Mouse (Mus musculus): Measurements from ENCODE around the gene Myo3b.

The Myo3b gene

GRCm38 (mm10) chr2:70278425-70279277 is 239.7 kb downstream of the Myo3b start:
- peak; percentile 53 for DNase-seq (ENCODE audit: low spot score)

GRCm38 (mm10) chr2:70284109-70284508 is 245.2 kb downstream of the Myo3b start:
- no peak for DNase-seq (ENCODE audit: low spot score)

GRCm38 (mm10) chr2:70291063-70291462 is 252.1 kb downstream of the Myo3b start:
- no peak for DNase-seq (ENCODE audit: low spot score)

GRCm38 (mm10) chr2:70292776-70293175 is 253.8 kb downstream of the Myo3b start:
- DNase-seq (ENCODE audit: low spot score), result no peak

DNA sequence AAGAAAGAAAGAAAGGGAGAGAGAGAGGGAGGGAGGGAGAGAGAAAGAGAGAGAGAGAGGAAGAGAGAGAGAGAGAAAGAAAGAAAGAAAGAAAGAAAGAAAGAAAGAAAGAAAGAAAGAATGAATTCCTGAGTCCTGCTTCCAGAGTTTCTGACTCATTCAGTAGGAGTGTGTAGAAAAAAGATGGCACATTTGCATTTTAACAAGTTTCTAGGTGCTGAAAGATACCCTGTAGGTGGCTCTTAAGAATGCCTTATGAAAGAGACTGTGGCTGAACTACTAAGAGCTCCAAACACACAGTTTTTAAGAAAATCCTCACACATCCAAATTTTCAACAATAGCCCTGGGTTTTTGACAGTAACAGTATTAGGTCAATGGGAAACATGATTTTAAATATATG is 264.0 kb downstream of the Myo3b start:
- DNase-seq (ENCODE audit: low spot score), result no peak

GRCm38 (mm10) chr2:70315125-70315524 is 276.2 kb downstream of the Myo3b start:
- no peak for DNase-seq (ENCODE audit: low spot score)

- DNase-seq (ENCODE audit: low spot score), result no peak
Observed at GRCm38 (mm10) chr2:70315734-70316133, 276.8 kb downstream of the Myo3b start.

DNA sequence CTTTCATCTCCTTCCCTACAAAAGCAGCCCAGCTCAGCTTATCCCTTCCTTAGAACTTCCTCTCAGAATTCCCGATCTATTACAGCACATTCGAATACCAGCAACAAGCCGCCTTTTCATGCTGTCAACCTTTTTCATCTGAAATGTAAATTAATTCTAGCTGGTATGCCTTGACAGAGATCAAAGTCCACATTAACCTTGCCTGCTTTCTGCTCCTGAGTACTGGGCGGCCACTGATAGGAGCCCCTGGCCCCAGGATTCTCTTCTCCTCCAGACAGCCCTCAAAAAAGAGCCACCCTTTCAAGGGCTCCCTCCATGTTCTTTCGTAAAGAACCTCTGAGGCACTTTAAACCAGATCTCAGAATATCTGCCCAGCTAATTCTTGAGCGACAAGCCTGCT is 278.9 kb downstream of the Myo3b start:
- DNase-seq (ENCODE audit: low spot score), result no peak

- DNase-seq (ENCODE audit: low spot score), result no peak
Observed at GRCm38 (mm10) chr2:70318861-70319555, 280.1 kb downstream of the Myo3b start.

GRCm38 (mm10) chr2:70322767-70323166 is 283.8 kb downstream of the Myo3b start:
- no peak for DNase-seq (ENCODE audit: low spot score)

GRCm38 (mm10) chr2:70327602-70328001 is 288.7 kb downstream of the Myo3b start:
- no peak for DNase-seq (ENCODE audit: low spot score)

DNA sequence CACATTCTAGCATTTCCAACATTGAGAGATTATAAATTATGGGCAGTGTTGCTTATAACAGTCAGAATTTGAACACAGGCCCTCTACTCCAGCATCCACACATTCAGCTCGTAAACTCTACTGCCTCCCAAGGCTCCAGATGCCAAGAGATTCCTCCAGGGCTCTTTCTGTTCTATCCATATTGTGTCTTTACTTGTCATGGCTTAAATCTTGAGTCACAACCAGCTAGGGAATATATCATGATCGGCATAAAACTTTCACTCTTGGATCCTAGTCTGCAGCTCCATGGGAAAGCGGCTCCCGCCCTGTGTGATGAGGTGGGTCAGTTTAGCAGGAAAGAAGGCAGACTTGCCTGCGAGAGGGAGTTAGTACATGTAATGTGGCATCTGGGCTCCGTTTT is 294.0 kb downstream of the Myo3b start:
- DNase-seq (ENCODE audit: low spot score), result no peak

DNA sequence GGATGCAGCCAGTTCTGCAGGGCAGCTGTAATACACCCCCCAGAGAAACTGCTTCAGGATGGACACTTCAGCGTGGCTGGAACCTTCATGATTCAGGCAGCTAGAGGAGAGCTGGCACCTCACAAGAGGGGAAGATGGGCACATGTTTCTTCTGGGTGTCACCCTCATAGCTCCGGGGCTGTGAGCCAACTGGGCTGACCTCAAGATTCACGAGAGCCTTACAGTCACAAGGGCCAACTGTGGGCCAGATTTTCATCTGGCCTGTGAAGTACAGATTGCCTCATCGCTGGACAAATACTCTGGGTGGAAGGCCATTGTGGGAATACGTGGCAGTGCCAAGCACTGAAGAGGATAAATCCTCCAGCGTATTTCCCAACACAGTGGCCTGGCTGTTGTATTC is 294.6 kb downstream of the Myo3b start:
- no peak for DNase-seq (ENCODE audit: low spot score)

- no peak for DNase-seq (ENCODE audit: low spot score)
Observed at GRCm38 (mm10) chr2:70336551-70336950, 297.6 kb downstream of the Myo3b start.

- DNase-seq (ENCODE audit: low spot score), result no peak
Observed at GRCm38 (mm10) chr2:70337208-70337611, 298.3 kb downstream of the Myo3b start.

DNA sequence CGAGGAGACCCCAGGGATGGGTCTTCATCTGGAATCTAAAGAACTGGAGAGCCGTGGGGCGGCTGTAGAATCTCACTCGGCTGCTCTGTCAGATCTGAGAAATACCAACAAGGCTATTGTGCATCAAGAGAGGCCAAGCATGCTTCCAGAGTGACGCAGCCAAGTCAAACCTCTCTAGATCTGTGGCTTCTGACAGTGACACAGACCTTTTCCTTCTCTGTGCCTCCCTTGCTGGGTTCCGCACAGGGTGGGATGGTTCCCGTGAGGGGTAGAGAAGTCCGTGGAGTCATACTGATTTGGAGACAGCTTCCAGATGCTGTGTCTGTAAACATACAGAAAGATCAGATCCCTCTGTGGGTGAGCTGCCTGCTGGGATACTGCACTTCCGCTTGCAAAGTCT is 298.9 kb downstream of the Myo3b start:
- no peak for DNase-seq (ENCODE audit: low spot score)

GRCm38 (mm10) chr2:70339061-70339460 is 300.1 kb downstream of the Myo3b start:
- DNase-seq (ENCODE audit: low spot score), result no peak

DNA sequence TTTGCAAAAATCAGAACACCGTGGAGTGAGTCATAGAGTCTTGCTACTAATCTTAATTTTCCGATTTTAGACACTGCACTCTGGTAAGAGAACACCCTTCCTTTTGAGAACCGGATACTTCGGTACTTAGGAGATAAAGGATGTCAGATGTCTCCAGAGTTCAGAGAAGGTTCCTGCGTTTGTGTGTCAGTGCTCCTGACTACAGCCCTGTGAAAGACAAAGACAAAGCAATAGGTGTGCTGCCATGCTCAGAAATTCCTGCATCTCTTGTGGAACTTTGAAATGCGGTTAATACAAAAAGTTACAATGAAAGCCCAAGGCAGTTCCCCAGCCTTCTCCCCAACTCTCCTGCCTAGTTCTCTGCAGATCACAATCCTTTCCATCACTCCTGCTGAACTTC is 300.6 kb downstream of the Myo3b start:
- DNase-seq (ENCODE audit: low spot score), result no peak

DNA sequence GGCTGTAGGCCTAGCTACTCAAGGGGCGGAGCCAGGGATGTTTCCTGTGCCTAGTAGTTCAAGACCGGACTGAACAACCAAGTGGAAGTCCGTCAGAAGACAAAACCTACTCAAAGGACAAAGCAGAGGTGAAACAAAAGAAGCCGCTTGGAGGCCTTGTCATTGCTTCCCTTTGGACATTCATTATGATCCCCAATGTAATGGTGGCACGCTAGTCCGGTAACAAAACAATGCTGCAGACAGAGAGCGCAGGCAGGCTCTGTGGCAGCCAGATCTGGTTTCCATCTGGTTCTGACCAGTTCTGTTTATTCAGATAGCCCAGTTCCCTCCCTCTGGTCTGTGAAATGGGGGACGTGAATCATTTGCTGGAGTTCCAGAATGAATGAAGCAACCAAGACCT is 301.3 kb downstream of the Myo3b start:
- DNase-seq (ENCODE audit: low spot score), result no peak

- DNase-seq (ENCODE audit: low spot score), result no peak
Observed at GRCm38 (mm10) chr2:70345126-70345525, 306.2 kb downstream of the Myo3b start.

DNA sequence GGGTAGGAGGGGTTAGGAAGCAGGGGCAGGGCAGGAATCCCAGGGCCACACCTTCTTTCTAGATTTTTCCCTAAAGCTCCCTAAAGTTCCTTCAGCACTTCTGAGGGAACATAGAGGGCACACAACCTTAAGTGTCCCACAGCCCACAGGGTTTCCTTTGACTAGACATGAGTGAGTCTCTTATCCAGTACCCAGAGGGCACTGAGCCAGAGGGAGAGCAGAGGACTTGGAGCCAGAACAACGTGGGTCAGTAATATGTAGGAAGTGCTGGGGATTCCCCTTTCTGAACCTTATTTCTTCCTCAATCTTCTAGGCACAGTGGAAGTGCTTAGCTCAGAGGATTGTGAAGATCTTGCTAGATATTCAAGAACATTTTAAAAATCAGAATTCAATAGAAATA is 308.6 kb downstream of the Myo3b start:
- DNase-seq (ENCODE audit: low spot score), result no peak

GRCm38 (mm10) chr2:70348793-70349553 is 310.0 kb downstream of the Myo3b start:
- DNase-seq (ENCODE audit: low spot score), result no peak
